Mouse (Mus musculus): ENCODE data around the gene Ror1.

The Ror1 gene

GRCm38 (mm10) chr4:100301423-100301822, 205.8 kb downstream of the Ror1 start:
- no peak for DNase-seq (ENCODE audit: extremely low read depth, low read depth)

GRCm38 (mm10) chr4:100307365-100307764, 211.8 kb downstream of the Ror1 start:
- no peak for DNase-seq (ENCODE audit: extremely low read depth, low read depth)

GRCm38 (mm10) chr4:100311775-100312537, 216.4 kb downstream of the Ror1 start:
- no peak for DNase-seq (ENCODE audit: extremely low read depth, low read depth)

GRCm38 (mm10) chr4:100315066-100315465, 219.5 kb downstream of the Ror1 start:
- no peak for DNase-seq (ENCODE audit: extremely low read depth, low read depth)

- DNase-seq (ENCODE audit: extremely low read depth, low read depth), result no peak
Observed at GRCm38 (mm10) chr4:100321758-100322157, 226.2 kb downstream of the Ror1 start.

- DNase-seq (ENCODE audit: extremely low read depth, low read depth), result no peak
Observed at GRCm38 (mm10) chr4:100324719-100325515, 229.3 kb downstream of the Ror1 start.

GRCm38 (mm10) chr4:100328361-100328970, 232.9 kb downstream of the Ror1 start:
- DNase-seq (ENCODE audit: extremely low read depth, low read depth), result no peak

- no peak for DNase-seq (ENCODE audit: extremely low read depth, low read depth)
Observed at GRCm38 (mm10) chr4:100335168-100335567, 239.6 kb downstream of the Ror1 start.

- DNase-seq (ENCODE audit: extremely low read depth, low read depth), result no peak
Observed at GRCm38 (mm10) chr4:100347791-100348190, 252.2 kb downstream of the Ror1 start.

- no peak for DNase-seq (ENCODE audit: extremely low read depth, low read depth)
Observed at GRCm38 (mm10) chr4:100350106-100350795, 254.7 kb downstream of the Ror1 start.

GRCm38 (mm10) chr4:100351797-100352290, 256.3 kb downstream of the Ror1 start:
- DNase-seq (ENCODE audit: extremely low read depth, low read depth), result no peak

- DNase-seq (ENCODE audit: extremely low read depth, low read depth), result no peak
Observed at GRCm38 (mm10) chr4:100355566-100355965, 260.0 kb downstream of the Ror1 start.

- no peak for DNase-seq (ENCODE audit: extremely low read depth, low read depth)
Observed at GRCm38 (mm10) chr4:100357881-100358589, 262.4 kb downstream of the Ror1 start.

GRCm38 (mm10) chr4:100363666-100364065, 268.1 kb downstream of the Ror1 start:
- no peak for DNase-seq (ENCODE audit: extremely low read depth, low read depth)

- no peak for DNase-seq (ENCODE audit: extremely low read depth, low read depth)
Observed at GRCm38 (mm10) chr4:100368691-100369090, 273.1 kb downstream of the Ror1 start.

GRCm38 (mm10) chr4:100369541-100370174, 274.1 kb downstream of the Ror1 start:
- DNase-seq (ENCODE audit: extremely low read depth, low read depth), result no peak

GRCm38 (mm10) chr4:100372806-100373205, 277.2 kb downstream of the Ror1 start:
- DNase-seq (ENCODE audit: extremely low read depth, low read depth), result no peak

- no peak for DNase-seq (ENCODE audit: extremely low read depth, low read depth)
Observed at GRCm38 (mm10) chr4:100373780-100374179, 278.2 kb downstream of the Ror1 start.

- no peak for DNase-seq (ENCODE audit: extremely low read depth, low read depth)
Observed at GRCm38 (mm10) chr4:100375286-100375685, 279.7 kb downstream of the Ror1 start.

GRCm38 (mm10) chr4:100376163-100376562, 280.6 kb downstream of the Ror1 start:
- DNase-seq (ENCODE audit: extremely low read depth, low read depth), result no peak
